Mouse (Mus musculus) brown adipose tissue, adult 24 weeks (tissue): ENCODE data around the gene Gm9945. TPM values are rescaled to one million over a fixed set of nuclear protein-coding genes. Genes with fewer than 3 reads are reported as not detected.

Source experiments
- H3K27ac ChIP-seq: fragments of 200-500 bp; replicated peaks from 2 replicates; pipeline ENCODE4 v1.5.1; 2012; ENCODE audit warnings: low read depth, mild to moderate bottlenecking, low read length
- H3K4me1 ChIP-seq: fragments of 200-500 bp; 2 replicates; pipeline ENCODE4 v1.6.1; 2012; ENCODE audit warnings: low read length, mixed read lengths; ENCODE audit not compliant: control insufficient read depth, insufficient read depth, insufficient read length
- H3K4me3 ChIP-seq: fragments of 200-500 bp; 2 replicates; pipeline ENCODE4 v1.5.1; 2012; ENCODE audit warnings: low read depth, mild to moderate bottlenecking, low read length, moderate library complexity; ENCODE audit not compliant: insufficient read depth
- polyA plus RNA-seq: library from polyadenylated mRNA; stranded (reverse); fragments of >200 nt; gene quantifications from 2 replicates; pipeline ENCODE4 v1.2.4, GENCODE M21; 2012; ENCODE audit not compliant: missing spikeins, insufficient read depth, insufficient read length

The Gm9945 gene
- polyA plus RNA-seq, 1 experiment = not detected

DNA sequence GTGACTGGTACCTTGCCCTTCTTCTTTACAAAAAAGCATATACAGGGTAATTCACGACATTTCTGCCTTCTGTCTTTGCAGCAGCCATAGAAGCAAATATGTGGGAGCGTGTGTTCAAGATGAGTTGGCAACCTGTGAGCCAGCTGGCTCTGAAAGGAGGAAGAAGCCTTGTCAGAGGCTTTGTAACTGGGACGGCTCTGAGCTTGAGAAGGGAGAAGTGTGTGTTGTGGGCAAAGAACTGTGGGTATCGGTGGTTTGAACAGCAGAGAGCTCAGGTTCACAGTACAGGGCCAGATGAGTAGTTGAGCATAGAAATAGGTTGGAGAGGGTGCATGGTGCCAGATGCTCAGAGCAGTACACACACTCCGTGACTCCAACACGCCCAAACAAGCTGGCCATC lies 17.0 kb downstream of the Gm9945 start:
- no peak overlapping the region for H3K4me3 ChIP-seq
- peaks cover 13% of the 10 kb centered on the region for H3K4me1 ChIP-seq
- H3K27ac ChIP-seq = no peak overlapping the region

DNA sequence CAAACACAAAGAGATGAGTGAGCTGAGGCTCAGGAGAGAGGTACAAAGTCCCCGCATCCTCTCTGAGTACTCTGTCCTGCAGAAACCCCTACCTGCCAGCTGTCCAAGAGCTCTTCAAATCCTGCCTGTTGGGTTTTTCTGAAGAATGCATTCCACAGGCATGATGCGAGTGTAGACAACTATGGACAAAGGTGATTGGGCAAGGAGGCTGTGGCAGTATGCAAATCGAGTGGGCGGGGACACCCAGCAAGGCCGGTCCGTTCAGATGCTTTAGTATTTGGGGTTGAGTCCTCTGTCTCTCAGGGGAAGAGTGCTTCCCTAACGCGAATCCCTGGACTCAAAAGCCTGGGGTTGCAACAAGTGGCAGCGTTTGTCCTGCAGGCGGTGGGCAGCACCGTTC lies 20.6 kb downstream of the Gm9945 start:
- no peak overlapping the region for H3K27ac ChIP-seq
- H3K4me3 ChIP-seq = no peak overlapping the region
- peaks cover 11% of the 10 kb centered on the region for H3K4me1 ChIP-seq

DNA sequence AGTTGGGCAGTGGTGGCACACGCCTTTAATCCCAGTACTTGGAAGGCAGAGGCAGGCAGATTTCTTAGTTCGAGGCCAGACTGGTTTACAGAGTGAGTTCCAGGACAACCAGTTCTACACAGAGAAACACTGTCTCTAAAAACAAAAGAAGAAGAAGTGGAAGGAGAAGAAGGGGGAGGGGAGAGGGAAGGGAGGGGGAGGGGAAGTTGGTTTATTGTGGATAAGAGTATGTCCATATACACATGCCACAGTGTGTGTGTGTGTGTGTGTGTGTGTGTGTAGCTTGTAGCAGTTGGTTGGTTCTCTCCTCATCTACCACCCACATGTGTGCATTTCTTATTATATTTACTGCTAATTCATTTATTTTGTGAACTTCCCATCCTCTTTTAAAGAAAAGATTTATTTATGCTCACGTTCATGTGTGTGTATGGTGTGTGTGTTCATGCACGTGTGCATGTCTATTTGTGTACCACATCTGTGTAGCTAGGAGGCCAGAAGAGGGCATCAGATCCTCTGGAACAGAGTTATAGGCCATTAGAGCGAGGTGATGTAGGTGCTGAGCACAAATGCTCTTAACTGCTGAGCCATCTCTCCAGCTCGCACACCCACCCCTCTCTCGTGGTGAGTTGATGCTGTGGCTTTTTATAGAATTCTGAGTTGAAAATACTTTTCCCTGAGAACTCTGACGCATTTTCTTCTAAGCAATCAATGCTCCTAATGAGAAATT lies 22.2 kb downstream of the Gm9945 start:
- H3K27ac ChIP-seq = no peak overlapping the region
- H3K4me1 ChIP-seq = peaks cover 13% of the 10 kb centered on the region
- no peak overlapping the region for H3K4me3 ChIP-seq

DNA sequence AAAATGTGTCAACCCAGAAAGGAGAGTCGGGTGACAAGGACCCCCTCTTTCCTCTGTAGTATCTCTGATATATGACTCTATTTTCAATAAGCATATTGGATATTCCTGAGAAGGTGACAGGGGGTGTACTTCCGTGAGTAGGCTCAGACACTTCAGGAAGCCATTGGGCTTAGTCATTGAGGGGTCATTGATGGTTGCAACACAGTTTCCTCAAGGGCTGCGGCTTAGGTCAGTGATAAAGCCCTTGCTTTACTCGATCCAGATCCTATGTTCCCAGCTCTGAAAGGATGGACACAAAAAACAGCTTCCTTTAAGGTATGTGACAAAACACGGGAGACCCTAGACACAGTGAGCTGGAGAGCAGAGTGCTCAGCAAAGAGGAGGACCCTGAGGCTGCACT lies 23.8 kb downstream of the Gm9945 start:
- H3K4me3 ChIP-seq = no peak overlapping the region

DNA sequence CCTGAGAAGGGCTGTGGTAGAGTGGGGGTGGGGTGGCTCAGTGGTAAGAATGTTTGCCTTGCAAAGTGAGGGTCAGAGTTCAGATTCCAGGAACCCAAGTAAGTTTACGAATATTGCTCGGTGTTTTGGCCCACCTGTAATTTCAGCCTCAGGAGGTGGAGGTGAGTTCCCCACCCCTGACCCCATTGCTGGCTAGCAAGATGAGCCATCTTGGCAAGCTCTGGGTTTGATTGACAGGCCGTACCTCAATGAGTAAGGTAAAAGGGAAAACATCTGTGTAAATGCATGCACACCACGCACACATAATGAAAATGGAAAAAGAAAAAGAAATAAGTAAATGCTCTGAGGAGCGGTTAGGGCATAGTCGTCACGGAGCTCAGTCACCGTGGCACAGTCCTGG lies 24.4 kb downstream of the Gm9945 start:
- Histone ChIP-seq H3K27ac (no peak overlapping the region), H3K4me1 (peaks cover 27% of the 10 kb centered on the region), H3K4me3 (no peak overlapping the region)

More for the DNA sequence above, 23.8 kb downstream of the Gm9945 start:
- Histone ChIP-seq H3K4me1 (peaks cover 24% of the 10 kb centered on the region), H3K27ac (no peak overlapping the region)

DNA sequence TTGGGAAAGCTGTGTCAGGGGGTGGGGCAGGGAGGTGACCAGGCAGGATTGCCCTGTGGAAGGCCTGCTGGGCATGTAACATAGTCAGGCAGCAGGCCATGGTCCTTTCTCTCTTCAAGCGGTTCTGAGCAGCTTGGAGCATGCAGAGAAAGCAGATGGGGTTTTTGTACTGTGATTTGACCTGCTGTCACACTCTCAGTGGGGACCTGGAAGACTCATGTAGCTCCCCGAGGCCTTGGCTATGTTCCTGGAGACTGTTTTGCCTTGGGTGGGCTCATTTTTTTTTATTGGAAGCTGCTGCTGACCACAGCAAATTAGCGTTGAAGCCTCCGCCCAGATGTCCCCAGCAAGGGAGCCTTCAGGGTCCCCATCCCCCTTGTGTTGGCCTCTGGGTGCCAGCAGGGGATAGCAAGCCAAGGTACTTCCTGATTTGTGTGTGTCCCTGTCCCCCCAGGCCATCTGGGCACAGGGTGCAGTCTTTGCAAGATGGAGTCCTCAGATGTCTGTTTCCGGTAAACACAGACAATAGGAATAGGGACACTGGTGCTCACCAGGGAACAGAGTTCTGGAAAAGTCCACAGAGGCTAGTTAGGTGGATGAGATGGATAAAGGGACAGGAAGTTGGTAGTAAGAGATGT lies 25.2 kb downstream of the Gm9945 start:
- Histone ChIP-seq H3K27ac (no peak overlapping the region), H3K4me1 (peaks cover 32% of the 10 kb centered on the region), H3K4me3 (no peak overlapping the region)

DNA sequence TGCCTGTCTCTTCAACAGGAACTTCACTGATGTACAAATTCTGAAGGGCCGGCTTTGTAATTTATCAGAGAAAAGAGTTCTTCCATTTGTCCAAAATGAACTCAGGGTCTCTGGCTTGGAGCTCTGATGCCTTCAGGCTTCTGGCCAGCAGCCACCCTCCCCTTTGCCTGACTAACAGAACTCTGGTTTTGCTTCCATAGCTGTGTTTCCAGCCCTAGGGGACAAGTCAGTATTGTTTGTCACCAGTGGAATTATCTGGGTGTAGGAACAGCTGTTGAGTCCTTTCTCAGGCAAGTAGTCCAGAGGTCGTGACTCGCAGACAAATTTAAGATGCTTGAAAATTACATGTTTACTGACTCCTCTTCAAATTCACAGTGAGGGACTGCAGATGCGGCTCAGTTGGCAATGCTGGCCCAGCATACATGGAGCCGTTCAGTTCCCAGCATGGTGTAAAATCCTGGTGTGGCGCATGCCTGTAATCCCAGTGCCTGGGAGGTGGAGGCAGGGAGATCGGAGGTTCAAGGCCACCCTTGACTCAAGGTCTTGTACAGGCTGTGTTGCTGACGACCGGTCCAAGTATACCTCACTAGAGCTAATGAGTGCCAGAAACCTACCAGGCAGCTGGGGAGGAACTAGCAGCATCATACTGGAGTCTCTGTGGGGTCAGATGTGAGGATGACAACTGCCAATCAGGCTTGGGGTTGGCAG lies 27.3 kb downstream of the Gm9945 start:
- Histone ChIP-seq H3K27ac (peak overlapping the region; percentile 92), H3K4me3 (no peak overlapping the region), H3K4me1 (peaks cover 23% of the 10 kb centered on the region)

DNA sequence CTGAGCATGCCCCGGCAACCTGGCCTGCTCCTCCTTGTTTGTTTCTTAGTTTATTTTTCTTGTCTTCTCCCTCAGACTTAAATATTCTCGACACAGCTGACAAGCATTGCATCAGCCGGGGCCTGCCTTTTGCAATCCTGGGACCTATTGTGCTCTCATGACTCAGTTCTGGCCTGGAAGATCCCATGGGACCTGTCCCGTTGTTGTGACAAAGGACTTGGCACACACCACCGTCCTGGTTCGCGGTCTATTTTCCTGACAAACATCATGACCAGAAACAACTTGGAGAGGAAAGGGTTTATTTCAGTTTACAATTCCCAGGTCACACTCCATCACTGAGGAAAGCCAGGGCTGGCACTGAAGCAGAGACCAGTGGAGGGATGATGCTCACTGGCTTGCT lies 28.2 kb downstream of the Gm9945 start:
- Histone ChIP-seq H3K4me1 (peaks cover 23% of the 10 kb centered on the region), H3K27ac (peak overlapping the region; percentile 92), H3K4me3 (no peak overlapping the region)

DNA sequence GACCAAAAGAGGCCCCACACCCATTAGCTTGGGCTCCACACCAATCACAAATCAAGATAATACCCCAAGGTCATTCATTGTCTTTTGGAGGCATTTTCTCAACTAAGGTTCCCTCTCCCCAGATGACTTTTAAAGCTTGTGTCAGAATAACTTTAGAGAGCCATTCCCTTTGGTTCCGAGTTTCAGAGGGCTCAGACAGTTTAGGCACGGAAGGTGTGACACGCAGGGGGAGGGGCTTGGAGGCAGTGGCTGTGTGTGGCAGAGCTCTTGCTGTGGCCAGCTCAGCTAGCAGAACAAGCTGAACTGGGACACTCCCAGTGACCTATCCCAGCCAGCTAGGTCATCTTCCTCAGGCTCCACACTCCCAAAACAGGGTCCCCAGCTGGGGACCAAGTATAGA lies 28.6 kb downstream of the Gm9945 start:
- Histone ChIP-seq H3K27ac (peak overlapping the region; percentile 70), H3K4me1 (peaks cover 23% of the 10 kb centered on the region), H3K4me3 (no peak overlapping the region)

DNA sequence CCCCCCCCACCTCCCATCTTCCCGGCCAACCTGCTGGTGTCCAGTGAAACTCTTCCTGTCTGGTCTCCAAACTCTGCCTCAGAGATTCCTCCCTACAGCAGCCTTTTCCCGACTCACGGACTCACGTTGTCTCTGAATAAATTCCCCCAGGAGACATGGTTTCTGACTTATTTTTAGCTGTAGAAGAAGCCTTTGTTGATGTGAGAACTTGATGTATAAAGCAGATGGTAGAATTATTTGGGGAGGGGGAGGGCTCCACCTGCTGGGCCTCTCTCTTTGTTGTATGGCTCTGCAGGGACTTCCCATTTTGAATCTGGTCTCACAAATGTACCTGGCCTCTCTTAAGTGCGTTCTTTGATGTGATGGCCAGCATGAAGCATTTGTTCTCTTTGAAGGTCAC lies 30.4 kb downstream of the Gm9945 start:
- Histone ChIP-seq H3K4me1 (peaks cover 21% of the 10 kb centered on the region), H3K27ac (no peak overlapping the region), H3K4me3 (no peak overlapping the region)

DNA sequence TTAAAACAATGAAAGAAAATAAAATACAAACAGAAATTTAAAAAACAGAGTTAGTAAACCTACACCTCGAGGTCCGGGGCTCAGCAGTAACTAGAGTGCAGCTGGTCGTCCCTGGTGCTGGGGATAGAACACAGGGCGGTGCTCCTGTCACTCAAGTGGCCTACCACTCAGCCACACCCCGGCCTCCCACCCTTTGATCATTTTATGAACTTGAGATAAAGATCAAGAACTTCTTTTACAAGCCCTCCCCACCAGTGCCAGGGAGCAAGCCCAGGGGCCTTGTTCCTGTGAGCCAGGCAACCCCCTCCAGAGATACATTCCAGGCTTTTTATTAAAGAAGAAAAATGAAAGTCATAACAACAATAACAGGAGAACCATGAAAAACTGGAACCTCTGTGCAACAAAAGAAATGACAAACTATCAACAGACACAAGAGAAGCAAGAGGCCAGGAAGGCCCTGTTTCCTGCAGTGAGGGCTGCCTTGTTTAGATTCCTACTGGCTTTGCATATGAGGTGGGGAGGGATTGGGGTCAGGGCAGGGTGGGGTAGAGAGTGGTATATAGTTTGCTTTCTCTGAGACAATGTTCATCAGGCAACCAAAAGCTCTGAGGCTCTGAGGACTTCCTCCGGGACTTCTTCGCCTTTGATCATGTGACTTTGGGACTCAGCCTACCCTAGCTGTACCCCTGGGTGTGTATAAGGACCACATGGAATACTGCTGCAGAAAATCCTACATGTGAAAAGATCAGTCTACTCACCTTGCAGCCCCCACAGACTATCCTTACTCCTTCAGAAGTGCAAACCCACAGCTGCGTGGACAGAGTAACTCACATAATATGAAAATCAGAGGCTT lies 37.0 kb downstream of the Gm9945 start:
- Histone ChIP-seq H3K27ac (no peak overlapping the region), H3K4me1 (peaks cover 4% of the 10 kb centered on the region; the same call in 1 of the 2 replicates), H3K4me3 (no peak overlapping the region)

DNA sequence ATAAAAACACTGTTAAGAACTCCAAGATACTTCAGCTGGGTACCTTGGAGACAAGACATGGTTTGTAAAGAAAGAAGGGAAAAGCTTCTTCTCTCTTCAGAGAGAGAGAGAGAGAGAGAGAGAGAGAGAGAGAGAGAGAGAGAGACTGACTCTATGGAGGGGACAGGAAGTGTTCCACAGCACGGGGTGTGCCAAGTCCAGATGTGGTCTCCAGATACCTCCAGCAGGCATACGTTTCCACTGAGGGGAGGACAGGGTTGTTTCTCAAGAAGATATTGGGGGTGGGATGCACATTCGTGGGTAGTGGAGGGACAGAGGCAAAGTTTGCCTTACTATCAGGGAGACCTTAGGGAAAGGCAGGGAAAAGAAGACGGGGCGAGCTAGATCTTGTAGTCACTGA lies 38.8 kb downstream of the Gm9945 start:
- H3K4me1 ChIP-seq = peaks cover 14% of the 10 kb centered on the region
- no peak overlapping the region for H3K4me3 ChIP-seq
- no peak overlapping the region for H3K27ac ChIP-seq

DNA sequence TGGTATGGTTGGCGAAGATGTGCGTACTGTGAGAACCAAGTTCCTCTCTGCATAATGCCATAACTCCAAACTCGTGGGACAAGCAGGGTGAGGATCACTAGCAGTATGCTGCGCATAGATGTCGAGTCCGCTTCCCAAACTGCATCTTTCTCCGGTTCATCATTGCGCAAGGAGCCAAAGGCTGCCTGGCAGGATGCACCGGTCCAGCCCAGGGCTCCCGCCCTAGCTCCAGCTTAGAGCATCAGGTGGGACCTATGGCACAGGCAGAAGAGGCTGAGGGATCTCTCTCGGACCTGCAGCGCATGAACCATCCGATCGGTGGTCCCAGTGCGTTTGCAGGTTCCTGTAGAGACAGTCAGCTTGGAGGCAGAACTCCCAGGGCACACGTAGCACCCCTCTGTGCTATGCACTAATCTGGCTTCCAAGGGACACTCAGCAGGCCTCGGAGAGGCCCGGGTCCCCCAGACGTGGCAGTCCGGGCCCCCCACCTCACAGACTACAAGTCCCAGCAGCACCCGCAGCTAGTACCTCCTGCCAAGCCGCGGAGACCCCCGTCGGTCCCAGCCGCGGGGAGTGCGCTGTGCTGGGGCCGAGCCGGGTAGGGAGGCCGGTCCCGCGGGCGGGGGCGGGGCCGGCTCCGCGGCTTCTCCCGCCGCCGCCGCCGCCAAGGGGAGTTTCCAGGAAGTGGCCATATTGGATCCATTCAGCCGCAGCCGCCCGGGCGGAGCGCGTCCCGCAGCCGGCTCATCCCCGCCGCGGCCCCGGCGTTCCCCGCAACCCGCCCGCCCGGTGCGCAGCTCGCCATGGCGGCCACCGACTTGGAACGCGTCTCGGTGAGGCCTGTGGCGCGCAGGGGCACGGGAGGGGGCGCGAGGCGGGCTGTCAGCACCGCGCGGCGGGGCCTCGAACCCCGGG lies 39.5 kb downstream of the Gm9945 start, which contains the start of gene Sept8:
TSS of gene Sept8 (plus strand) at position 51 of the 915 bp plus-strand sequence.
- peak within 1 kb of the TSS; percentile 71 for H3K4me3 ChIP-seq
- H3K27ac ChIP-seq = peak within 1 kb of the TSS; percentile 79
- H3K4me1 ChIP-seq = peaks cover 14% of the 10 kb centered on the region
